Mouse (Mus musculus) adrenal gland, adult (tissue): ENCODE results near the gene Gm12216.

Experiments used
- DNase-seq, 2 experiments: peaks; one replicate each; pipeline ENCODE4 v3.0.0; 2022 to 2023; ENCODE audit warnings: low spot score in 1 of 2; ENCODE audit not compliant: inconsistent age in 2 of 2

Gm12216 gene

DNA sequence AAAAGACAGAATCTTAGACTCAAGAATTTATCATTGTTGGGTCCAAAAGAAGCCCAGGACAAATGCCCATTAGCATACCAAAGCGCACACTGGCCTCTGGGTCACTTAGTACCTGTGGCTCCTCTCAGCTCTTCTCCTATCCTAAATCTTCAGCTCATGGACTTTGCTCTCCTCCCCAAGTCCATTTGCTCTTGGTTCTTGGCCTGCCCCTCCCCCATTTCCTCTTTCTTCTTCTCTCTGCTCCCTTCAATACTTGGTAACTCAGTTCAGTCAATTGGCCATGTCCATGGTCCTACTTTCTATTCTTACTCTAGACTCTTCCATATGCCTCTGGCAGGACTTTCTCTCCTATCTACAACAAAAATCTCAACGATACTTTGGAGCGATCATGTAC lies 37.1 kb downstream of the Gm12216 start:
- DNase-seq = no peak

DNA sequence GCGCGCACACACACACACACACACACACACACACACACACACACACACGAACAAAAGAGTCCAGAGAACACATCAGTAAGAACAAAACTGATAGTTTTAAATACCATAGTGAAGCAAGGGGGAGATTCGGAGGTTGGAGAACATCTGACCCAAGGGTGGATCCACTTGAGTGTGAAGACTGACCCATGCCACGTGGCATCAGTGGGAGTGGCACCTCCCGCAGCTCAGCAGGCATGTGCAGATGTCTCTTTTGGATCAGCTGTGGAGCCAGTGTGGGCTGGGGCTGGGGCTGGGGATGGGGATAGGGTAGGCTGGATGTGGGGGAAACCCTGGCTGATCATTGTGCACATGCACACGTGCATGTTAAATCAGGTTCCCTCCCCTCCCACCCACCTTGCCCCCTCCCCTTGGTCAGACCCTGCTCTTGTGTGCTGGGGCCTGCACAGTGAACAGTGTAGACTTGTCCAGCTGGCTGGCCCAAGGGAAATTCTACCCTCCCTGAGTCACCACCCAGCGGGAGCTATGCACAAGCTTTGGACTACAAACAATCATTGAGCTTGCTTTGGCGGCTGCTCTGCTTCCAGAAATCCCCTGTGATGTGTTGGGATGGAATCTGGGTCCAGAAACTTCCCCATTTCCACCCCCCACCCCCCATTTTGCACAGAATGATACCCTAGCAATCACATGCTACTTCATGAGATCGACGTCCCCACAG lies 37.7 kb downstream of the Gm12216 start:
- no peak for DNase-seq

DNA sequence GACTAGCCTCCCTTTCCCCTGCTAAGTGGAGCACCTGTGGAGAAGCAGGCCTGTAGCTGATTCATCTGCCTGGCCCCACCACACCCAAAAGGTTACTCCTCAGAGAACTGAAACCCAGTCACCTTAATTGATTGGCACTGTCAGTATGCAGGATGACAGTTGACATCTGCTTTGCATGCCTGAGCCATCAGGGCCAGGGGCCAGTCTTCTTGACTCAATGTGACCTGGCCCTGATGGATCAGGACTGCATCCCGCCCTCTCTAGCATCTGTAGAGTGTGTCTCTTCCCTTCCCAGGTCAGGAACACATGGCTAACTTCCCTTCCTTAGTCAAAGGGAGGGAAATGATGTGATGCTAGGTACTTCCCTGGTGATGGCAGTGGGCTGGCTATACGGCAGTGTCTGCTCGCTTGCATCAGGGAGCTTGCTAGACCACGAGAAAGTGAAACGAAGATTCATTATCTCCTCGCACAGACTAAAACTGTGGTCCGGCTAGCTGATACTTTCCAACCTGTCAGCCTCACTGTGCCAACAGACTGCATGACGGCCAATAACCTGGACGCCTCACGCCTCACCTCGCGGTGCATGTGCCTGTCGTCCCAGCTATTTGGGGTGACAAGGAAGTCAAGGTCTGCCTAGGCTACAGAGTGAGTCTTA lies 38.4 kb downstream of the Gm12216 start:
- no peak for DNase-seq

DNA sequence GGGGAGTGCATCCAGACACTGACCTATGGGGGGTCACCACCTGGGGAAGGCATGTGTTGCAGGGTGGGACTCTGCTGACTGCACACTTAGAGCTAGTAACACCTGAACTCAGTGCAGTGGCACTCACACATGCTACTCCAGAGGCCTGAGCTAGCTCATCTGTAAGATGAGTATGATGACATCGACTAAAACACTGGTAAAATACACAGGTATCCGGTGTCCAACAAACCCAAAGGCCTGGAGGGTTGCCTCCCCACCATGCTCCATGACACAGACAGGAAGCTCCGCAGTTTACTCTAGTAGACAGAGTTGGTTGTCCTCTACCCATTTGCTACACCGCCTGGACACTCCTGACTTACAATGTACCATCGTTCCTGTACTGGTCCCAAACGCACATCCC lies 39.5 kb downstream of the Gm12216 start:
- no peak for DNase-seq

DNA sequence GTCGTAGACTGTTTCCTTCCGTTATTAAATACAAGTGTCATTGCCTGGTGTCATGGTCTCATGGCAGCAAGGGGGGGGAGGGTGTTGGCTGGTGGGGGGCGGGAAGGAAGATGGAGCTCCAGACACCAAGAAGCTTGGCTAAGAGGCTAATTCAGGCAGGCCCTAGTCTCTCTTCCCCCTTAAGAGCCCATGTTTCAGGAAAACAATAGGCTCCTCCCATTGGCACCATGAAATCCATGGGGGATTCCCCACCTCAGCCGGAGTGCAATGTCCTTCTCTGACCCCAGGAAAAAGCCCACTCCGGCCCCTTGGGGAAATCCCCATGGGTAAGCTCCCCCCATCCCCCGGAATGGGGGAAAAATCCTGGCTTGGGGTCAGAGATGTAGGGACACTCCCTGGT lies 40.3 kb downstream of the Gm12216 start:
- peak; percentile 44 to 67 for DNase-seq

DNA sequence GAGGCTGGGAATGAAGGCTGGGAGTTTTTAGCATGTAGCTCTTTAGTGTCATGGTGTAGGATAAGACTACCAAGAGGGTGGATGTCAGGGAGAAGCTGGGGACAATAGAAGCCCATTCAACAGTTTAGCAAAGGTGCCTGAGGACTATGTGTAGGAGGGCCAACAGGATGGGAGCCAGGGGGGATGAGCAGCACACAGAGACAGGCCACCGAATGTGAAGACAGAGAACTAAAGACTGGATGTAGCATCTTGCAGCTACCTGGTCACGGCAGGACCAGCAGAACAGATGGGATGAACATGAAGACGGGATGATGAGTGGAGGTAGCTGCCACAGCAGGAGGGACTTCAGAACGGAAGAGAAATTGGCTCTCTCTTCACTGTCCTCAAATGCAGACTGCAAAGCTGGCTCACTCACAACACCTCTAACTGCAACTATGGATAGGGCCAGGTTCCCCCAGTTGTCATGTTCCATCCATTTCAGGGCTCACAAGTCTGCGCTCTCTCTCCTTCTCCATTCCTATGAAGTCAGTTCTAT lies 42.1 kb downstream of the Gm12216 start:
- no peak for DNase-seq

DNA sequence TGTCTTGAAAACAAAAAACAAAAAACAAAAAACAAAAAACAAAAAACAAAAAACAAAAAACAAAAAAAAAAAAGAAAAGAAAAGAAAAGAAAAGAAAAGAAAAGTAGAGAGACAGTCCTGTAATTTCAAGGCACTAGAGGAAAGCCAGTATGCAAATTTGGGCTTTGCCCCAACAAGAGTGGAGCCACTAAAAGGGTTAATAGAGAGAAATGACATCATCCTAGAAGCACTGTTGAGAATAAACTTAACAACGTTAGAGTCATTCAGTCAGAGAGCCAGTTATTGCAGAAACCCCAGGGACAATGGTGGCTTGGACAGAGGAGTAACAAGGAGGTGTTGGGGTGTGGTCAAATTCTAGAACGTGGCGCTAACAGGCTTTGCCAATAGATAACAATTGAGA lies 44.2 kb downstream of the Gm12216 start:
- DNase-seq = no peak

DNA sequence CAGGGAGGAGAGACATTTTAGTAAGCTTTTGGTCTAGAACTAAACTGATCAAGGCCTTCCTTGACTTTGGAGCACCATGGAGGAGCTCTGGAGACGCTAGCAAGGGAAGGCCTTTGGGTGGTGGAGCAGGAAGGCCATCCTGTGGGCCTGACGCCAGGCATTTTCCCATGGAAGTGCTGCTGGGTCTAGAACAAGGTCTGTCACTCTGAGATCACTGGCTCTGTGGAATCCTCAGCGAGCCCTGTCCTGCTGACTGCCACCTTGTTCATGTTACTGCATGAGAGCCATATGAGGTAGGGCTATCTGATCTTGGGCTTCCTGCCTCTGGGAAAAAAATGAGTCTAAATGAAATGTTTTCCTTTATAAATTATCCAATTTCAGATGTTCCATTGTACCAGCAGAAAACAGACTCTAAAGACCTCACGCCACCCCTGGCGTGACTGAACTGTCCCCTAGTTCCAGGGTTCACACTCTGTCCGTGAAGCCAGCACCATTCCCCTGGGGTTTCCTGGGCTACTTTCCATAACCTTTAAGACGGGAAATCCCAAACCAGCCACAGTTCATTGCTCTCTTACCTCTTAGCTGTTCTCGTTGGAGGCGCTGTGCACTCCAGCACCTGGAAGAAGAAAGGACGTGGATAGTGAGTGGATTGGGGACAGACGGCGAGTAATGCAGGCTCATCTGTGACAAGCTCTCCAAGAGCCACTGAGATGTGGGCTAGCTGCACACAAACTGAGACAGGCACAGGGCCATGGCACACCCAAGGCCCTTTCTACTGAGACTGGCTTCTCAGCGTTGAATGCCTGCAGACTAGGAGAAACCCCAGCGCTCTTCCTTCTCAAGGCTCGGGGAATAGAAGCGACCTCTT lies 45.8 kb downstream of the Gm12216 start:
- DNase-seq = peak; percentile 69 to 87

DNA sequence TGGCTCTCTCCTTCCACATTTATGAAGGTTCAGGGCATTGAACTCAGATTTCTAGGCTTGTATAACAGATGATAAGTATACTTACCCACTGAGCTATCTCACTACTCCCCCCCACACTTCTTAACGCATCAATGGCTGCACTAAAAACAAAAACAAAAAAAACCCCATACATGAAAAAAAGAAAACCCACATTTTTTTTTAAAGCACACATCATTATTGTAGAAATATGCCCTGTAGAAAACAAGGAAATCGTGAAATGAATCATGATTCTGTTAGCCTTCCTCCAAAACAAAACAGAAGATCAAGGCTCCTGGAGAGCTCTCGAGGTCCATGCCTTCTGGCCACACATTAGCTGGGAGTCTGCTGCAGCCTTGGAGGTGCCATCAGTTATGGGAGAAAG lies 47.7 kb downstream of the Gm12216 start:
- peak in 1 of 2 experiments; percentile 60 for DNase-seq

DNA sequence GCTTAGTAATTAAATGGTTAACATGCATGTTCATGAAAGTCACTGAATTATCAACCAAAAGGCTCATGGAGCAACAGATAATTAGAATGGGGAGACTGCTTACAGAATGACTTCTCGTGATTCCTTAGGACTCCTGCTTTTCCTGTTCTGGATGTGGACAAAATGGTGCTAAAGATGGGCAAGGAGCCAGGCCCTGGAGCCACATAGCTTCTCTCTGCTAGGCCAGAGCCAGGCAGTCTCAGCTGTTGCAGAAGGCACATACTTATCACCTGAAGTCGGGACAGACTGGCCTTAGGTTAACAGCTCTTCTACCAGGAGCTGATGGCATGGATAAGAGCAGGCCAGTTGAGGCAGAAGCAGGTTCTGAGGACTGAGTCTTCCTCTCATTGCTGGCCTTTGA lies 48.3 kb downstream of the Gm12216 start:
- DNase-seq = no peak

DNA sequence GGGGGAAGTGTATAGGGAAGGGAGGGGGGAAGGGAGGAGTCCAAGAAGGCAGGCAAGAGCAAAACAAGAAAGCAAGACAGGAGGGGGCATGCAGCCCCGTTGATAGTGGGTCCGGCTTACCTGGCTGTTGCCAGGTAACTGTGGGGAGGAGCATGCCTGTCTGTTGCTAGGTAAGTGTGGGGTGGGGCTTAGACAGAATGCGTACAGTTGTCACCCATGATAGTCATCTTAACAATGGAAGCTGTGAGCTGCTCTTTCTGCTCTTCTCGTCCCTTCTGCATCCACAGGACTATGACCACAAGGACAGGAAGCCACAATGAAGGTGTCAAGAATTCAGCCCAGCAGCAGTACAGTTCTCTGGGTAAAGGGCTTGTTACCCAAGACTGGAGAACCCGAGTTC lies 48.9 kb downstream of the Gm12216 start:
- DNase-seq = no peak

DNA sequence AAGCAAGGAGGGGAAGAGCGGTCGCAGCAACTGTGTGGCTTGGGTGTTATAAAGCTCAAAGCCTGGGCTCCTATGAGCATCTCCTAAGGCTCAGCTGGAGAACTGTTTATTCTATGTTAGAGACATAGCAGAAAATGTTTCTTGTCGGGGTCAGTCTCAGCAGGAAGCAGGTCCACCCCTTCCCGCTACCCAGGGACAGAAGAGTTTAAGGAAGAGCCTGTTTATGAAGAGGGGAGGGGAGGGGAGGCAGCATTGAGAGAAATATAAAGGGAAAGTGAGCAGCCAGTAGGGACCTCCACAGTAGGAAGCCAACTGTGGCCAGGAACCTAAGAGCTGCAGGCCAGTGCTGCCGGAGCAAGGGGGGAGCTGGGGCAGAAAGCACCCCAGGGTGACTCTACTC lies 49.7 kb downstream of the Gm12216 start:
- no peak for DNase-seq

DNA sequence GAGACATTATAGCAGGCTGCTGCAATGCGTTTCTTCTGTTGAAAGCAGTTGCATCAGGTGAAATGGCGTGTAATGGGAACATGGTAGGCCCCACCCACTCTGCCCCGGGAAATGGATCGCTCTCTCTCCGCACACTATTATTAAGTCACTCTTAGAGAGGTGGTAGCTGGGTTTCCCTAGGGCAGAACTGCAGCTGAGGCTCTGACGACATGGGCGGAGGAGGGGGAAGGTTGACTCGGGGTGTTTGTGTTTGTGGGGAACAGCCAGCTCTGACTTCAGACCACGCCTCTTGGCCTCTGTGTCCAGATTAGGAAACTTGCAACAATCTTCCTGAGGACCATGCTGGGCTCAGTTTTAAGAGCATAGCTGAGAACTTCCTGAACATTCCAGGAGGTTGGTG lies 53.3 kb downstream of the Gm12216 start:
- peak; percentile 61 to 80 for DNase-seq

DNA sequence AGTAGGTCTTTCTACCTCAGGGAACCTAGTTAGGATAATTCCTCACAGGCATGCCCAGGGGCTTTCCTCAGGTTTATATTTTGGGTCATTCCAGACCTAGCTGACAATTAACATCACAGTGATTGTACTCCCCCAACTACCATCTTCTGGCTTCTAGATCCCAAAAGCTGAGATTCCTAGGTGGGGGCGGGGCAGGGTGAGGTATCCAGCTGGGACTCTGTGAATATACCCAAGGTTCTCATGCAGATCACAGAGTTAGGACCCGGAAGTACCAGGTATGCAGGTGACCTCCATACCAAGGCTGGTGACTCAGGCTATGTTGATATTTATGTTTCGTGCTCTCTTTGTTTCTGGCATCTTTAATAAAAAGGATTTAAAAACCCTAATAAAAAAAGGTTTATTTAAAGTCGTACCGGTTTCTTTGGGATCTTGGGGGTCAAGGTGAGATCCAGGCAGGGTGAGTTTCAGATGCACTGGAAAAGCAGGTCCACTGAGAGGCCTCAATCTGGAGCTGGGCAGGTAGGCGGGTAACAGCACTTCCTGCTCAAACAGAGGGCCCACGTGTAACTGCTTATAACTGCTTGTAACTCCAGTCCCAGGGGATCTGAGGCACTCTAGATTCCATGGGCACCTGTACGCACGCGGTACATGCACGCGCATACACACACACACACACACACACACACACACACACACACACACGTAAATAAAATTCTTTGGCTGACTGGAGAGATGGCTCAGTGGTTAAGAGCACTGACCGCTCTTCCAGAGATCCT lies 54.3 kb downstream of the Gm12216 start:
- DNase-seq = no peak

DNA sequence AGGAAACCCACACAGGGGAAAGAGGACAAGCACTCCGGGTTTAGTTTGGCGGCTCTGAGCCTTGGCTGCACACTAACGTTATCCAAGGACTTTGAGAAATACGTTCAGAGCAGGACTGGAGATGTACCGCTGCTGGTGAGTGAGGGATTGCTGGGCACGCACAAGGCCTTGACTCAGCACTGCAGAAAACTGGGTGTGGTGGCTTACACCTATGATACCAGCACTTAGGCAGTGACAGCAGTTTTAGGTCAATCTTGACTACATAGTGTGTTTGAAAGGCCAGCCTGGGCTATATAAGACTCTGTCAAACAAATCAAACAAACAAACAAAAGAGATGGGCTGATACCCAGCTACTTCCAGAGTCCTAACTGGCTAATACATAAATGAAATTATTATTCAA lies 55.6 kb downstream of the Gm12216 start:
- no peak for DNase-seq

DNA sequence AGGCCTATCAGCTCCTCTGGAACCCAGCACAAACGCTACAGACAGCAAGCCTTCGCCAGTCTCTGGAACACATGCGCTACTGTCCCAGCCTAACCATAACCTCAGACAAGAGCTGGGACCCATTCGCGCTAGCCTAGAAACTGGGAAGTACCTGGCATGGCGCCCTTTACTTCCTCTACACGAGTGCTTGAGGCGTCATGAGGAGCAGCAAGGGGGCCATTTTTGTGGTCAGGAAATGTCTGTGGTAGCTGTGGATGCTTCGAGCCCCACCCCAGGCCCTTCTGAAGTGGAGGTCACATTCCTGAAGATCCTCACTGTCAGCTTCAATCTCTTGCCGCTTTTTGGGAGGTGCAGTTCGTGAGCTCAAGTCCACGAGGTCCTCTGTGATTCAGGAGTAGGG lies 56.0 kb downstream of the Gm12216 start:
- no peak for DNase-seq

DNA sequence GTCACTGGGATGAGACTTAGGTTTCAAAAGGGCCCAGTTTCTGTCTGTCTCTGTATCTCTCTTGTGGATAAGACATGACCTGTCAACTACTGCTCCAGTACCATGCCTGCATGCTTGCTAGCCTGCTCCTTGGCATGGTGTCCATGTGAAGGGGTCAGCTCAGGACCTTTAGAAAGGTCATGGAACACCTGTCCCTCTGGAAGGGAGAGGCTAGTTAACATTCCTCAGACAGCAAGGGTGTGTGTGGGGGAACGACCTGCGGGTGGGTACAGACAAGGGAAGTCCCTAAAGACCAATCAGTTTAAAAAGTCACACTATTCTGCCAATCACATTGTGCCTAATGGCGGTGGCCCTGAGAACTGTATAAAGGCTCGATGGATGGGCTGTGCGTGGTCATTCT lies 58.1 kb downstream of the Gm12216 start:
- no peak for DNase-seq

DNA sequence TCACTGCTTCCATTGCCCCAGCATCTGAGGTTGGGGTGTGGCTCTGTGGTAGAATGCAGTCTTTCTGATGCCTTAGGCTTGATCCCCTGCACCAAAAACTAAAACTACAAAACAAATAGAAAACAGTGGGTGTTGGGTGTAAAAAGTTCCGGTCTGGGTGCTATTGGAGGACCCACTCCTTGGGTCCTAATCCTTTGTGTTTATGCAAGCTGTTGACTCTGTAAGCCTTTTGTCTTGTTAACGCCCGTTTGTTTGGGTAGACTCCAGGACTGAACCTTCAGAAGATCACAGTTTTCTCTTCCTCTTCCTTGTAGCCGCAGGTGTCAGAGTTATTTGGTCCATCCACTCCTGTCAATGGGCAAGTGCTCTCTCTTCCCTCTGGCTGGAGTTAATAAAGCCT lies 59.0 kb downstream of the Gm12216 start:
- no peak for DNase-seq

DNA sequence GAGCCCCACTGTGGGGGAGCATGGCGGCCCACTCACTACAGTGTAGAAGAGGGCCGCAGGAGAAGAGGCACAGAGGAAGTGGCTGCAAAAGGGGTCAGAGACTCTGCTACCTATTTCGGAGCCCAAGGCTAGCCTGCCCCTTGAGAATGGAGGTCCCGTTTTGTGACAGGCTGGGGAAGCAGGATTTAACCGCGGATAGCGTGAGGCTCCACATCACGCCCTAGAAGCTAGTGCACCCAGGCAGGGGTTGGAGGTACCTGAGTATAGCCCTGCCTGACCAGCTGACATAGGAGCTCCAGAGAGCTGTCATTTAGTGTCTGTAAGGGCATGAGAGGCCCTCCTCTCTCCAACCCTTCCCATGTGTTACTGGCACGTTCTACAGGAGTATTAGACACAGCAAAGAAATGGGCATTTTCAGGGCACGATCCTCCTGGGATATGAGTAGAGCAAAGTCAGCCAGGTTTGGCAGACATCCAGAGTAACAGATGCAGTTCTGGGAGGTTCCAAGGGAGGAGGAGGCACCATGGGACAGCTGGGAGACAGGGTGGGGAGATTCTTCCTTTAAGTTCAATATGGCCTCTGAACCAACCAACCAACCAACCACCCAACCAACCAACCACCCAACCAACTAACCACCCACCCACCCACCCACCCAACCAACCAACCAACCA lies 60.9 kb downstream of the Gm12216 start:
- peak in 1 of 2 experiments; percentile 54 for DNase-seq

DNA sequence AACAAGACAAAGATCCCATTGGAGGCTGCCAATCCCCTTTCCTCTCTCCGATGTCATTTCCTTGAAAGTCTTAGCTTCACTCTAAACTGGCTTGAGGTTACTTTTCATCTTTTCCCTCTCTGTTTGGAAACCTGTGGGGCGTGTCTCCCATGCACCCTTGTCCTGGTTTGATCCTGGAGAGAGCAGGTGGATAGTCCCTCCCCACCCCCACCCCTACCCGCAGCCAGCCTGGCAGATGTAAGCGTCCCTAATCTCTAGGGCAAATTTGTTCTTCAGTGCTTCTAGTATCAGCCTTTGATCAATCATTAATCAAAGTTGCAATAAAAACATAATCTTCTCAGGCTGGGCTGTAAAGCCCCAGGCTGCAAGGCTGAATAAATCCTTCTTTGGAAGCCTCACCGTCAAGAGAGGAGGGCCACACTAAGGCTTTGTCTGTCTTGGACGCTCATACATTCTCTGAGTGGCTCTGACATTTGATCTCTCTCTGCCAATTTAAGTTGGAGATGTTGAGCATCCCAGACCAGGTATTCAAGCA lies 61.6 kb downstream of the Gm12216 start:
- DNase-seq = no peak
